Mouse (Mus musculus) brain, embryonic 14.5 days (tissue): ENCODE measurements at regions not wholly inside any gene's neighbourhood (a gene's known extent, or its start where the extent isn't known, plus 50 kb on each side); places are given as distances from the start of the nearest gene placed in this dataset.
"Not testable (repeated sequence)": the region's sequence is repeated elsewhere in the genome, so short reads cannot be mapped to it uniquely, and the experiment has no call there.

Source experiments
- DNase-seq: peaks from one replicate; pipeline ENCODE4 v3.0.0-alpha.2; 2011; ENCODE audit warnings: low read depth
- CTCF ChIP-seq: fragments of 200-500 bp; IDR thresholded peaks from 2 replicates; pipeline ENCODE4 v1.5.1; 2012; ENCODE audit warnings: inconsistent platforms, mild to moderate bottlenecking, moderate library complexity, borderline replicate concordance; ENCODE audit not compliant: insufficient read depth, insufficient read length; ENCODE audit errors: extremely low read depth
- POLR2A ChIP-seq: fragments of 200-500 bp; IDR thresholded peaks from 2 replicates; pipeline ENCODE4 v1.6.1; 2012; ENCODE audit warnings: mild to moderate bottlenecking, inconsistent platforms, borderline replicate concordance; ENCODE audit not compliant: poor library complexity, insufficient read depth, insufficient read length, severe bottlenecking; ENCODE audit errors: extremely low read depth

DNA sequence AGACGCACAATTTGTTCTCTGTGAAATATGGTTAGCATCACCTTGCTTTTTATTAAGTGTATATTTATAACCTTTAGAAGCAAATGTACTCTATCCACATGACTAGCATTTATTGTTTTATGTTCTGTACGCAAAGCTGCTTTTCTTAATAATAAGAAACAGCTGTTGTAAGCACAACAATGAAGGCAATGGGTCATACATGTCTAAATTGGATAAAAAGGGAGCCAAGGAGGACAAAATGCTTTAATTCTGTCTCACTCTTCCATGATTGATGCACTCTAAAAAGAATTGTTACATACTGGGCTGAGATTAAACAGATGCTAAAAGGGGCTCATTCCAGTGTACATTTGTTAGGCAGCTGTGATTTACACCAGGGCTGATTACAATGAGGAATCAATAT is 232.7 kb upstream of the Gm21293 start:
- TF ChIP-seq CTCF: no peak
- TF ChIP-seq POLR2A: no peak
- DNase-seq: no peak

DNA sequence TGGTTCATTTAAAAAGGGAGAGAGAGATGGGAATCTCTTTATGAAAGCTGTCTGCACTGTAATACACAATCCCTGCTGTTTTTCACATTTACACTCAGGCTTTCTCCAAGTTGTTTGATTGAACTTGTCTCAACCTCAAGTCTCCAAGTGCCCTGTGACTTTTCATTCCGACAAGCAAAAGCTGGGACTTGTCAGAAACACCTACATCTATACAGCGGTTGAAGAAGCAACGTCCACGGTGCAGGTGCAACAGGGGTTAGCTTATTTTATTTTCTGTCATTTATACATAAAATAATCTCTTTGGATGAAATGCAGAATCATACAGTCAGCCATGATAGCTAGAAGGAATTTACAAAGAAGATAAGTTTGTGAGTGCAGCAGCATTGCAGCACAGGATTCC is 184.6 kb upstream of the Gm21293 start:
- TF ChIP-seq POLR2A (no peak), CTCF (no peak)
- DNase-seq: no peak

DNA sequence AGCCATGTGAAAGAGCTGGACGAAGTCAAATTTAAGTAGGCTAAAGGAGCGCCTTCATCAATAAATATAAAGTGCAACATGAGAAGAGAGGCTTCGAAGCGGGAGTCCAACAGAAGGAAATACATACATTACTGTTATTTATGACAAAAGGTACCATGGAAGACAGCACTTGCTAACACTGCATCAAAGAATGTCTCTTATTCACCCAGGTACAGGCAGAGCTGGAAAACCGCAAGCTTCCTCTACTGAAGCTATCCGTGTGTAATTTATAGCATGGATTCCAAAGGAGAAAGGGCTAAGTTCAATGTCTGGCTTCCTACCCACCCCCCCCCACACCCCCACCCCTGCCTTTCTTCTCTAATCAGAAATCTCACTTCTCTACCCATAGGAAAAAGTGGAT is 166.7 kb upstream of the Gm21293 start:
- no peak for DNase-seq

DNA sequence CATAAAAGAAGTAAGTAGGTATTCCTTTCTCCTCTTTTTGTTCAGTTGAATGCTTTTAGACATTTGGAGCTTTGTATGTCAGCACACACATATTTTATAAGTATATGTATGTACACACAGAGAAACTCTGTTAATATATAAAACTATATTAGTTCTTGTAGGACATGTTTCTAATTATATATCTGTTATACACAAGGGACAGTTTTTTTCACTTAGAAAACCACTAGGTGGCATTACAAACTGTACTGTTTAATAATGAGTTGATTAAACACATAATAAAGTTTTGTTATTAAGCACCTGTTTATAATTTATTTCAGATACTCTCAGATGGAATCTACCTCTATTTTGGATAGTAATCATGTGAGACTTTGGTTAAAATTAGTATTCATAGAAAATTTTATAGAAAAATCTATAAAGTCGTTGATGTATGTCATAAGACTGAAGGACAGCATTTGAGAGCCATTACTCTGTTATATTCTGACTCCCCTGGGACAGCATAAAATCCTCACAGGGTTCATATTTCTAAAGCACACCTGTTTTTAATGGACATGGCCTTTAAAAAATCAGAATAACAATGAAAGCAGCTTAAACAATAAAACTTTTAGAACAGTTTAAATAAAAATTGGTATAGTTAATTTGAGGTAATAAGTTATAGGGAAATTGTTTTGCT is 158.4 kb upstream of the Gm21293 start:
- DNase-seq: peak; percentile 37
- TF ChIP-seq CTCF: no peak
- TF ChIP-seq POLR2A: no peak

More for the DNA sequence above, 166.7 kb upstream of the Gm21293 start:
- TF ChIP-seq POLR2A (no peak), CTCF (no peak)

DNA sequence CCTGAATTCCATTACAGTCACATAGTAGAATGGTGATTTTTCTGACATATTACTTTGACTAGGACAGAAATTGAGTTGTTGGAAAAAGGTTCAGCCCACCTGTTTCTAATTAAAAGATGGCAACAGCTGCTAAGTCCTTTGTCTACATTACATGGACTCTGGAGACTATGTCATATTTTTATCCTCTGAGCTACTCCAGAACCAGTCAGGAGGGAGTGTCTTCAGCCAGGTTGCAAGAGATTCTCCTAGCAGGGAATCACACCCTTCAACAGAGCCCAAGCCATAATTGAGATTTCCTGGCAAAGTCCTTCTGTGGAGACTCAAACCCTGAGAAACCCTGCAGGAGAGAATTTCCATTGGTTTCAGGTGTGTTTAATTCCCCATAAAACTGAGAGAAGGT is 123.2 kb upstream of the Gm21293 start:
- DNase-seq: no peak
- TF ChIP-seq CTCF: no peak
- no peak for TF ChIP-seq POLR2A

DNA sequence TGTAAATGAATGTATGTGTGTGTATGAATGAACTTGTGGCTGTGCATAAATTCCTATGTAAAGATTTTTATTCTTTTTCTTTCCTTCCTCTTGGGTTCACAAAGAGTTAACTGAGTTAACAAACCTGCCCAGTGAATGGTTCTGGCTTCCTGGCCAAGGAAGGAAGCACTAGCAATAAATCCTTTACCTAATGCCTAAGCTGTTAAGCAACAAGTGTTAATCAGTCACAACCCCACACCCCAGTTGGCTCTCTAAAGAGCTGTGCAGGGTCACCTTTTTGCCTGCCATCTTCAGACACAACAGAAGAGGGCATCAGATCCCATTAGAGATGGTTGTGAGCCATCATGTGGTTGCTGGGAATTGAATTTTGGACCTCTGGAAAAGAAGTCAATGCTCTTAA is 121.2 kb upstream of the Gm21293 start:
- no peak for TF ChIP-seq CTCF
- no peak for TF ChIP-seq POLR2A
- no peak for DNase-seq

DNA sequence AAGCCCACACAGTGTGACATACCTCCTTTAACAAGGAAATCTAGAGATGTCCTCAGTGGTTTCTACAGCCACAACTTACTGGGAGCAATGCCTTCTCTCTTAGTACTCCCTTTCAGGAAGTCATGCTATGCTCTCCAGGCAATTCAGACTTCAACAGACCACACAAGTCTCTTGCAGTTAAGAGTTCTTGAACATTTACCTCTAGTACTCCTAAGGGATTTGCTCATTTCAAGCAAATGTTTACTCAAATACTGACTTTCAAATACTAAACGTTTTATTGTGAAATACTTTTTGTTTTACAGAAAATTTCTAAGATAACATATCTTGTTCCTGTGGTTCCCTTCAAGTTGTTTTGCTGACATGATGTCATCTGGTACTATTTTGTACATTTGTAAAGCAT is 114.6 kb upstream of the Gm21293 start:
- TF ChIP-seq POLR2A: no peak
- no peak for TF ChIP-seq CTCF
- DNase-seq: no peak

DNA sequence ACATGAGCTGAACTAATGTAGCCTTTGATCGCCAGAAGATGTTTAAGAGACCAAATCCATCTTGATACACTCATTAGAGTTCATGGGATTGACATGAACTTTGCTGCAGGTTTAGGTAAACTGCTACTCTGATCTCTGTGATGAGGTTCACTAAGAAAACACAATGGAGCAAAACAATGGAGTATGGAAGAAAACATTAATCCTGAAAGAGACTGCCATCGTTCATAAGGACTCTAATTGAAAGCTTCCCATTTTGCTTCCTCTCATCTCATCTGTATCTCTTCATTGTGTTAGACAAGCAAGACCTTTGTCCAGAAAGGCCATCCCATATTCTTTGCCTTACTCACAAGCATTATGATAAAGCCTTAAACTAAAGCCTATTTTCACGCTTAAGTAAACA is 110.0 kb upstream of the Gm21293 start:
- DNase-seq: no peak
- TF ChIP-seq POLR2A: no peak
- TF ChIP-seq CTCF: no peak

DNA sequence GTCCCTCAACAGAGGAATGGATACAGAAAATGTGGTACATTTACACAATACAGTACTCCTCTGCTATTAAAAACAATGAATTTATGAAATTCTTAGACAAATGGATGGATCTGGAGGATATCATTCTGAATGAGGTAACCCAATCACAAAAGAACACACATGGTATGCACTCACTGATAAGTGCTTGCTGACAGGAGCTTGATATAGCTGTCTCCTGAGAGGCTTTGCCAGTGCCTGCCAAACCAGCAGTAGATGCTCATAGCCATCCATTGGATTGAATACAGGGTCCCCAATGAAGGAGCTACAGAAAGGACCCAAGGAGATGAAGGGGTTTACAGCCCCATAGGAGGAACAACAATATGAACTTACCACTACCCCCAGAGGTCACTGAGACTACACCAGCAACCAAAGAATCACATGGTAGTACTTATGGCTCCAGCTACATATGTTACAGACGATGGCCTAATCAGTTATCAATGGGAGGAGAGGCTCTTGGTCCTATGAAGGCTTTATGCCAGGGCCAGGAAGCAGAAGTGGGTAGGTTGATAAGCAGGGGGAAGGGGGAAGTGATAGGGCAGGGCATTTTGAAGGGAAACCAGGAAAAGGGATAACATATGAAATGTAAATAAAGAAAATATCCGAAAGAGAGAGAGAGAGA is 100.9 kb upstream of the Gm21293 start:
- not testable (repeated sequence) for DNase-seq

DNA sequence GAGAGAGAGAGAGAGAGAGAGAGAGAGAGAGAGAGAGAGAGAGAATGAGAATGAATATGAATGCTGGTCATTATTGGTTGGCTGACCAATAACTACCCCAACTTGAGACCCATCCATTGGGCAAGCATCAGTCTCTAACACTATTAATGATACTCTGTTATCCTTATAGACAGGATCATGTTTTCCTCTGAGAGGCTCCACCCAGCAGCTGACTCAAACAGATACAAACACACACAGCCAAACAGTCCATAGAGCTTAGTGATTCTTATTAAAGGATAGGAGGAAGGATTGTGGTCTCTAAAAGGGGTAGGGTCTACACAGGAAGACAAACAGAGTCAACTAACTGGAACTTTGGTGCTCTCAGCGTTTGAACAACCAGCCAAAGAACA is 100.4 kb upstream of the Gm21293 start:
- no peak for DNase-seq
- TF ChIP-seq CTCF (no peak), POLR2A (no peak)

DNA sequence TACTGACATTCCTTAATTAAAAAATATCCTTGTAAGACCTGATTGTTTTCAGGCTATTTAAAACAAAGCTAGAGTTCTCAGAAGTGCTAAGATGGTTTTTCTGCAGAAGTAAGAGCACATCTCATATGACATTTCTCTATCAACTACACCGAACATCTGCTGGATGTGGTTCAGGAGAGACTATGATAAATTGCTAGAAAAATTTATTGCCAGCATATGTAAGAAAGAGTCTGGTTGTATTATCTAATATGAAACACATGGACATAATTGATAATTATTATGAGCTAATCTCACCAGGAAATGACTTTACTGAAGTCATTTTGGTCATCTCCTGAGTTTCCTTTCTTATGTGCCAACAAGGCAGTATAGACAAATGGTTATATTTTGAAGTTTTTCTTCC is 99.2 kb upstream of the Gm21293 start:
- DNase-seq: no peak
- TF ChIP-seq POLR2A (no peak), CTCF (no peak)
